Mouse (Mus musculus) kidney, embryonic 15.5 days (tissue): Measurements from ENCODE around the gene Sipa1l2. TPM values are rescaled to one million over a fixed set of nuclear protein-coding genes. Genes with fewer than 3 reads are reported as not detected.

Experiments
- ATAC-seq: fragments of 200-750 bp; cut with Nextera tagmentation; replicated peaks from 2 replicates; pipeline ENCODE4 v1.8.0; 2017; ENCODE audit warnings: moderate TSS enrichment; ENCODE audit not compliant: low FRiP score
- H3K27ac ChIP-seq: fragments of 300-500 bp; sonication (generic); 2 replicates; pipeline ENCODE4 v1.5.1; 2015; ENCODE audit warnings: mild to moderate bottlenecking, inconsistent platforms
- H3K27me3 ChIP-seq: fragments of 300-500 bp; sonication (generic); 2 replicates; pipeline ENCODE4 v1.6.1; 2015; ENCODE audit warnings: inconsistent platforms
- H3K36me3 ChIP-seq: fragments of 300-500 bp; sonication (generic); 2 replicates; pipeline ENCODE4 v1.6.1; 2015; ENCODE audit warnings: inconsistent platforms
- H3K4me1 ChIP-seq: fragments of 300-500 bp; sonication (generic); 2 replicates; pipeline ENCODE4 v1.6.1; 2015; ENCODE audit warnings: inconsistent platforms
- H3K4me2 ChIP-seq: fragments of 300-500 bp; sonication (generic); 2 replicates; pipeline ENCODE4 v1.6.1; 2015; ENCODE audit warnings: moderate library complexity, mild to moderate bottlenecking, inconsistent platforms
- H3K4me3 ChIP-seq: fragments of 300-500 bp; sonication (generic); replicated peaks from 2 replicates; pipeline ENCODE4 v1.5.1; 2015; ENCODE audit warnings: mild to moderate bottlenecking, inconsistent platforms
- H3K9ac ChIP-seq: fragments of 300-500 bp; sonication (generic); 2 replicates; pipeline ENCODE4 v1.6.1; 2015; ENCODE audit warnings: mild to moderate bottlenecking, inconsistent platforms
- H3K9me3 ChIP-seq: fragments of 300-500 bp; sonication (generic); replicated peaks from 2 replicates; pipeline ENCODE4 v1.6.1; 2016; ENCODE audit warnings: inconsistent platforms
- WGBS: fragments of 180-500 bp; shearing (Covaris S2); methylation state at CpG from one replicate; pipeline ENCODE4 v1.1.7; 2015; ENCODE audit warnings: mixed read lengths; 5-methylcytosine and 5-hydroxymethylcytosine counted together
- polyA plus RNA-seq: library from polyadenylated mRNA; unstranded; fragments of >200 nt; fragmentation: Nextera tagmentation; extraction: Ambion mirVana; gene quantifications from 2 replicates; pipeline ENCODE4 v1.2.1, GENCODE M21; 2015

The Sipa1l2 gene
- 16.9 and 17.4 TPM in 2 replicates for polyA plus RNA-seq

DNA sequence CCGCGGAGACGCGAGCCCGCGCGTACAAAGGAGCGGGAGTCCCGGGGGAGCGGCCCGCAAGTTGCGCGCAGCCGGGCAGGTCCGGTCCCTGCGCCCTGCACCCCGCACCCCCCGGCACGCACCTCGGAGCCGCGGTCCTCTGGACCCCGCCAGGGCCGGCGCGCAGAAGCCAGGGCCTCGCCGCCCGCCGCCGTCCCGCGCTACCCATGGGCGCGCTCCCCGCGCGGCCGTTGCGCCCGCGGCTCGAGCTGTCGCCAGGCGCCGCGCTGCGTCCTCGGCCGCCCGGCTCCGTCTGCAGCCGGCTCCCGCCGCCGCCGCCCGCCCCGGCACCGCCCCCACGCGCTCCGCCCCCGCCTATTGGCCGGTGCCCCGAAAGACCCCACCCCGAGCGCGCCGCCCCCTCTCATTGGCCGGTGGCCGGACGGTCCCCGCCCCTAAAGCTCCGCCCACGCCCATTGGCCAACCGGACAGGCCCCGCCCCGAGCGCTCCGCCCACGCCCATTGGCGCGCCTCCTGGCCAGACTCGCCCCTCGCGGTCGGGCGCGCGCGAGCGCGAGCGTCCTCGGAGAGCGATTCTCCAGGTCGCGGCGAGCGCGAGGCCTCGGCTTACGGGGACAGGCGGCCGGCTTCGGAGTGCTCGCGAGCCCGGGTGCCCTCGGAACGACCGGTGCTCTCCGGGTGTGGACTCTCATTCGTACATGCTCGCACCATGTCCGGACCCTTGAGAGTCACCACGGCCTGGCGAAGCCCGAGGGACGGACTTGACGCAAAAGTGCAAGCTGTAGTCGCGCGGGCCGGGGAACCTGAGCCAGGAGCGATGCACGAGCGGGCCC, at the start of gene Sipa1l2:
Gene Sipa1l2, minus strand, starts transcription at position 276 of the 833 bp plus-strand sequence.
- H3K27me3 ChIP-seq, result 0 out of 2 replicates have a peak, but pooled peaks cover 2% of the 10 kb centered on the region
- WGBS, result under 1% methylated on average over 84 of the region's 129 CpGs
- peak within 1 kb of the TSS; percentile 61 for H3K27ac ChIP-seq
- no peaks in the 10 kb centered on the region for H3K9me3 ChIP-seq
- H3K36me3 ChIP-seq, result no peaks in the 10 kb centered on the region
- peaks cover 32% of the 10 kb centered on the region for H3K4me1 ChIP-seq
- H3K9ac ChIP-seq, result peak within 1 kb of the TSS; percentile 77
- H3K4me2 ChIP-seq, result peak within 1 kb of the TSS; percentile 92
- H3K4me3 ChIP-seq, result peak within 1 kb of the TSS; percentile 82
- ATAC-seq, result peak; percentile 91

DNA sequence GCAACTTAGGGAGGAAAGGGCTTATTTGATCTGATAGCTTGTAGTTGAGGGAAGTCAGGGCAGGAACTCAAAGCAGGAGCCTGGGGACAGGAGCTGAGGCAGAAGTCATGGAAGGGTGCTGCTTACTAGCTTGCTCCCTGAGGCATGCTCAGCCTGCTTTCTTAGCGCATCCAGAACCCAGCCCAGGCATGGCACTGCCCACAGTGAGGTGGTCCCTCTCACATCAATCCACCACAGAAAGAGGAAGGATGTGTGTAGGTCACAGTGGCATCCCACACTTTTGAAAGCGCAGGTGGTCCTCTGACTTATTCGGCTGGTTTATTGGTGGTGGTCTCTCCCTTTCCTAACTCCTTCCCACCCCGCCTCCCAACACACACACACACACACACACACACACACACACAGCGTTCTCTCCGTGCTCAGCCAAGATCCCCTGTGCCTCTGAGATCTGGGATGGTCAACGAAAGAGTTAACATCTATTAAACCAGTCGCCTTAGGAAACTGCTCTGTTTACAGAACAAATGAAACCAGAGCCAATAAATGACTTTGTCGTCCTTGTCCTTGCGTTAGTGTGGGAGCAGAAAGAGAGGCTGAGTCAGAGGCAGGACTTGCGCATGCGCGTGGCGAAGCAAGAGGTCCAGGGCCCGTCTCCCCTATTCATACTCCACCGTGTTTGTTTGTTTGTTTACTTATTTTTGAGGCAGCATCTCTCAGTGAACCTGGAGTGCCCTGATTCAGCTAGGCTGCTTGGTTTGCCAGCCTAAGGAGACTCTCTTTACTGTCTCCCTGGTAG, 49.1 kb upstream of the Sipa1l2 start:
- H3K27me3 ChIP-seq, result no peaks in the 10 kb centered on the region
- 68% methylated on average over 16 of the region's 16 CpGs for WGBS
- no peak overlapping the region for H3K4me3 ChIP-seq
- H3K36me3 ChIP-seq, result no peaks in the 10 kb centered on the region
- no peak overlapping the region for H3K27ac ChIP-seq
- no peak overlapping the region for H3K9ac ChIP-seq
- H3K4me1 ChIP-seq, result peaks cover 32% of the 10 kb centered on the region
- H3K9me3 ChIP-seq, result no peaks in the 10 kb centered on the region
- 0 out of 2 replicates have a peak overlapping the region, but pooled peaks have one; percentile 8 for H3K4me2 ChIP-seq
- ATAC-seq, result no peak; the same call in 1 of the 2 replicates

GRCm38 (mm10) chr8:125616935-125617334, 47.3 kb upstream of the Sipa1l2 start:
- no peak for ATAC-seq
- Histone ChIP-seq H3K36me3 (no peaks in the 10 kb centered on the region), H3K4me3 (no peak overlapping the region), H3K4me1 (peaks cover 27% of the 10 kb centered on the region), H3K27ac (no peak overlapping the region), H3K4me2 (no peak overlapping the region), H3K27me3 (no peaks in the 10 kb centered on the region), H3K9me3 (no peaks in the 10 kb centered on the region), H3K9ac (no peak overlapping the region)
- 81% methylated on average over 5 of the region's 5 CpGs for WGBS

DNA sequence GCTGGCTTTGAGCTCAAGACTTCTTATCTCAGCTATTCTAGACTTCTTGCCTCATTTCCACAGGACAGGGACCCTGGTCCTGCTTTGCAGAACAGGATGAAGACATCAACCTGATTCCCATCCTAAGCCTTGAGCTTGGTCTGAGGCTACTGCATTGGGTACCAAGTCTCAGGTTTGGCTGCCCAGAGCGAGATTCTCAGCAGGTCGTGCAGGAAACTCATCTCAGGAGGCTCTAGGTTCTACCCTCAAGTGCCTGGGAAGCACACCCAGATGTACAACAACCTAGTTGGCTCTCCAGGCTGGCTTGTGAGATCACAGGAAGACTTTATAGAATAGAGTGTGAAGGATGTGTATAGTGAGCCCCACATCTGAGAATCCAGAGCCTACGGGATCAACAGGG, 46.4 kb upstream of the Sipa1l2 start:
- Histone ChIP-seq H3K9me3 (no peaks in the 10 kb centered on the region), H3K27ac (no peak overlapping the region), H3K27me3 (no peaks in the 10 kb centered on the region), H3K4me2 (no peak overlapping the region), H3K4me1 (peaks cover 27% of the 10 kb centered on the region), H3K4me3 (no peak overlapping the region), H3K9ac (no peak overlapping the region), H3K36me3 (no peaks in the 10 kb centered on the region)
- WGBS, result 89% methylated on average over 3 of the region's 3 CpGs
- no peak for ATAC-seq

DNA sequence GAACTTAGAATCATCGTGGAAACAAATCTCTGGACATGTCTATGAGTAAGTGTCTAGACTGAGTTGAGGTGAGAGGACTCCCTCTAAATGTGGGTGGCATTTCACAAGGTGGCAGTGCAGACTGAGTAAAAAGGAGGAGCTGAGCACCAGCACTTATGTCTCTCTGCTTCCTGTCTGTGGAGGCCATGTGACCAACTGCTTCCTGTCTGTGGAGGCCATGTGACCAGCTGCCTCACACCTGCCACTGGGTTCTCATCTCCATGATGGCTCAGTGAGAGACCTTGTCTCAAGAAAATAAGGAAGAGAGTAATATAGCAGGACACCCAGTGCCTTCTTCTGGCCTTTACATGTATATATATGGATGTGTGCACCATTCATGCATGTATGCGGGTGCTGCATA, 43.9 kb upstream of the Sipa1l2 start:
- peaks cover 4% of the 10 kb centered on the region; the same call in 1 of the 2 replicates for H3K4me1 ChIP-seq
- H3K9ac ChIP-seq, result no peak overlapping the region
- 96% methylated on average over 2 of the region's 2 CpGs for WGBS
- no peak overlapping the region for H3K27ac ChIP-seq
- H3K4me2 ChIP-seq, result no peak overlapping the region
- no peak for ATAC-seq
- H3K36me3 ChIP-seq, result no peaks in the 10 kb centered on the region
- no peak overlapping the region for H3K4me3 ChIP-seq
- H3K27me3 ChIP-seq, result no peaks in the 10 kb centered on the region
- H3K9me3 ChIP-seq, result no peaks in the 10 kb centered on the region

DNA sequence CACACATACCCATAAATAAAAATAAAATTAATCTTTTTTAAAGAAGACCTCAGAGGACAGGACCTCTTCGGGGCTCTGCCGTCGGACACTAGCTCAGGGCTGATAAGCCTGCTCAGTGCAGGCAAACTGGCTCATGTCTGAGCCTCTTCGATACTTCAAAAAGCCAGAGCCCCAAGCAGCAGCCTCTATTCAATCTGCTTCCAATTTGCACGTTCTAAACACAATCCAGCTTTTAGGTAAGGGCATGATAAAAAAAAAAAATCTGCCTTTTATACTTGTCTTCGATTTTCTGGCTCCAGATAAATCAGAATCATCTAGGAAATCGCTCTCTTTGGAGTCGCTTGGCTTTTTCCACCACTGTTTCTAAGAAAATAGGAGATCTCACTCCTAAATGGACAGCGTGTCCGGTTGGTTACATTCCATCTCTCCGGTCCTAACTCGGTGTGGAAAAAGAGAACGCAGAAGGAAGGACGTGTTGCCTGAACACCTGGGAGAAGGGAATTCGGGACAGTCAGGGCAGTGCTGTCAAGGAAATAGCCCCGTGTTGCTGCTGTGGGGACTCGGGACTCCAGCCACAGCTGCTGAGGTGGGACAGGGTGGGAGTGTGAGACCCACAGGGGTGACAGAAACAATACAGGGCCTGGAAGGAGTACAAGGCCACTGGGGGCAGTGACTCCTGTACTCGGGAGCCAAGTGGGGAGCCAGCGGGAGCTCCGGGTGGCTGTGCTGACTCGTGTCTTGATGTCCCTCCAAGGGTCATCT, 42.4 kb upstream of the Sipa1l2 start:
- 78% methylated on average over 21 of the region's 21 CpGs for WGBS

DNA sequence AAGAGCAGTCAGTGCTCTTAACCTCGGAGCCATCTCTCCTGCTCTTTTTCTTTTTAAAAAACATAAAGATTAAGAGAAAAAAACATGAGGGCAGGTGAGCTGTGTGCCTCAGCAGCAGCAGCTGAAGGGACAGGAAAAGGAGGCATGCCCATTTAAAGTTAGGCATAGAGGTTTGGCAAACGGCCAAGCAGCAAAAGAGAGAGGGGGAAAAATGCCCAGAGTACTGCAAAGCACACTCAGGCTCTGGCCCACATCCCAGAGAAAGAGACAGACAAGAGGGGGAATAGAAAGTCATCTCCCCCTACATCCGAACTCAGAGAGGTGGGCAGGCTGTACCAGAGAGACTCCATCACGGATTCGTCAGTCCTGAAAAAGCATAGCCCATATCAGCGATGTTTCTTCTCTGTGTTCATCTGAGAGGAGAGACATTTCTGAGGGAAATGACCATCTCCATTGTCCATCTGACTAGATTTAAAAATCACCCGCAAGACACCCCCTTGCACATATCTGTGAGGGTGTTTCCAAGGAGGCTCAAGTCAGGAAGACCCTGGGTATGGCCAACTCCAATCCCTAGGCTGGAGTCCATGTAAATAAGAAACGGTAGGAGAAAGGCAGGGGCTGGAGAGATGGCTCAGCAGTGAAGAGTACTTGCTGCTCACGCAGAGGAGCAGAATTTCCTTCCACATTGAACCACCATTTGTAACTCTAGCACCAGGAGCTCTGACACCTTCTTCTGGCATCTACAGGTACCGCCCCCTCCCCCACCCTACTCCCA, 41.6 kb upstream of the Sipa1l2 start:
- Histone ChIP-seq H3K9ac (no peak overlapping the region), H3K4me1 (no peaks in the 10 kb centered on the region), H3K9me3 (no peaks in the 10 kb centered on the region), H3K27ac (no peak overlapping the region), H3K4me3 (no peak overlapping the region), H3K4me2 (no peak overlapping the region), H3K27me3 (no peaks in the 10 kb centered on the region), H3K36me3 (no peaks in the 10 kb centered on the region)
- no peak for ATAC-seq
- WGBS, result 87% methylated on average over 10 of the region's 10 CpGs

More for the DNA sequence above, 42.4 kb upstream of the Sipa1l2 start:
- Histone ChIP-seq H3K27me3 (no peaks in the 10 kb centered on the region), H3K9ac (no peak overlapping the region), H3K27ac (no peak overlapping the region), H3K4me3 (no peak overlapping the region), H3K9me3 (no peaks in the 10 kb centered on the region), H3K4me2 (no peak overlapping the region), H3K4me1 (0 out of 2 replicates have a peak, but pooled peaks cover 2% of the 10 kb centered on the region), H3K36me3 (no peaks in the 10 kb centered on the region)
- ATAC-seq, result no peak

DNA sequence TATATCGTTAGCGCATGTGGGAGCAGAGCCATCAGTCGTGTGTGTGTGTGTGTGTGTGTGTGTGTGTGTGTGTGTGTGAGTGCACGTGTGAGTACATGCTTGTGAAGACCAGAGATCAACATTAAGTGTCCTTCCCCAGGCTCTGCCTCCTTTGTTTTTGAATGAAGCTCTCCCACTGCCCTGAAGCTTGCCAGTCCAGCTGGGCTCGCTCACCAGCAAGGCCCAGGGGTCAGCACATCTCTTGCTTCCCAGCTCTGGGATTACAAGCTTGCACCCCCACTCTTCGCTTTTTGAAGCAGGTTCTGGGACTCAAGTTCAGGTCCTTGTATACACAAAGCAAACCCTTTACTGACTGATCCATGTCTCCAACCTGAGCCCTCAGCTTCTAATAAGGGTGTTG, 40.1 kb upstream of the Sipa1l2 start:
- Histone ChIP-seq H3K27ac (no peak overlapping the region), H3K9ac (no peak overlapping the region), H3K4me3 (no peak overlapping the region), H3K4me2 (no peak overlapping the region), H3K27me3 (no peaks in the 10 kb centered on the region), H3K9me3 (no peaks in the 10 kb centered on the region), H3K4me1 (peaks cover 7% of the 10 kb centered on the region), H3K36me3 (no peaks in the 10 kb centered on the region)
- WGBS, result 77% methylated on average over 6 of the region's 6 CpGs
- no peak for ATAC-seq

GRCm38 (mm10) chr8:125607714-125608223, 38.2 kb upstream of the Sipa1l2 start:
- whole genome bisulfite sequencing, result 80% methylated on average over 4 of the region's 4 CpGs
- Histone ChIP-seq H3K4me3 (no peak overlapping the region), H3K9ac (no peak overlapping the region), H3K4me1 (peaks cover 10% of the 10 kb centered on the region), H3K4me2 (no peak overlapping the region), H3K36me3 (no peaks in the 10 kb centered on the region), H3K27ac (no peak overlapping the region), H3K27me3 (no peaks in the 10 kb centered on the region), H3K9me3 (no peaks in the 10 kb centered on the region)
- ATAC-seq, result no peak

- Histone ChIP-seq H3K9ac (no peak overlapping the region), H3K36me3 (no peaks in the 10 kb centered on the region), H3K4me1 (peaks cover 10% of the 10 kb centered on the region), H3K4me3 (no peak overlapping the region), H3K27ac (no peak overlapping the region), H3K9me3 (no peaks in the 10 kb centered on the region), H3K4me2 (no peak overlapping the region), H3K27me3 (no peaks in the 10 kb centered on the region)
- no peak for ATAC-seq
- 60% methylated on average over 3 of the region's 3 CpGs for WGBS
These were observed 37.3 kb upstream of the Sipa1l2 start for GRCm38 (mm10) chr8:125606937-125607336.
